Mouse (Mus musculus): ENCODE results near the gene Gm21981.

GRCm38 (mm10) chr17:47701793-47702192 is 7.5 kb upstream of the Gm21981 start:
- TF ChIP-seq CHD1 (IDR thresholded peaks at IDR 0.05; ENCODE audit: low read depth, low read length) (no peak), MAX (IDR thresholded peaks at IDR 0.05; ENCODE audit: low read length) (no peak), EP300 (IDR thresholded peaks at IDR 0.05; ENCODE audit: low read depth in 1 of 2, low read length in 2 of 2) (no peak)
